Mouse (Mus musculus) neural tube, embryonic 14.5 days (tissue): ENCODE results near the gene Nr2c1. TPM values are rescaled to one million over a fixed set of nuclear protein-coding genes. Genes with fewer than 3 reads are reported as not detected.
A peak's percentile ranks its signal among the peaks of the same experiment; 100 is the strongest.

Experiments used
- ATAC-seq: fragments of 200-750 bp; cut with Nextera tagmentation; 2 replicates; pipeline ENCODE4 v1.8.0; 2017; ENCODE audit warnings: low read depth, mild to moderate bottlenecking, moderate TSS enrichment, moderate library complexity
- H3K27ac ChIP-seq: fragments of 300-500 bp; sonication (generic); 2 replicates; pipeline ENCODE4 v1.5.1; 2014; ENCODE audit warnings: low read depth, mild to moderate bottlenecking, control low read depth, low read length, moderate library complexity, mixed read lengths
- H3K27me3 ChIP-seq: fragments of 300-500 bp; sonication (generic); 2 replicates; pipeline ENCODE4 v1.6.1; 2014; ENCODE audit warnings: low read length; ENCODE audit not compliant: control insufficient read depth, insufficient read depth
- H3K36me3 ChIP-seq: fragments of 300-500 bp; sonication (generic); 2 replicates; pipeline ENCODE4 v1.6.1; 2014; ENCODE audit warnings: low read length, mixed read lengths; ENCODE audit not compliant: control insufficient read depth, insufficient read depth
- H3K4me1 ChIP-seq: fragments of 300-500 bp; sonication (generic); 2 replicates; pipeline ENCODE4 v1.6.1; 2014; ENCODE audit warnings: low read length; ENCODE audit not compliant: control insufficient read depth, insufficient read depth
- H3K4me2 ChIP-seq: fragments of 300-500 bp; sonication (generic); 2 replicates; pipeline ENCODE4 v1.6.1; 2014; ENCODE audit warnings: mild to moderate bottlenecking, low read depth, low read length, control low read depth
- H3K4me3 ChIP-seq: fragments of 300-500 bp; sonication (generic); 2 replicates; pipeline ENCODE4 v1.5.1; 2014; ENCODE audit warnings: low read depth, low read length, control low read depth, mixed read lengths
- H3K9ac ChIP-seq: fragments of 300-500 bp; sonication (generic); replicated peaks from 2 replicates; pipeline ENCODE4 v1.6.1; 2014; ENCODE audit warnings: low read depth, mild to moderate bottlenecking, control low read depth, low read length, mixed read lengths
- H3K9me3 ChIP-seq: fragments of 300-500 bp; sonication (generic); 2 replicates; pipeline ENCODE4 v1.6.1; 2016; ENCODE audit warnings: low read length; ENCODE audit not compliant: control insufficient read depth
- WGBS: fragments of 180-500 bp; shearing (Covaris S2); extraction: QIAGEN DNeasy Blood & Tissue Kit; methylation state at CpG from one replicate; pipeline ENCODE4 v1.1.7; 2014; 5-methylcytosine and 5-hydroxymethylcytosine counted together
- polyA plus RNA-seq: library from polyadenylated mRNA; unstranded; fragments of >200 nt; fragmentation: Nextera tagmentation; extraction: Ambion mirVana; gene quantifications from 2 replicates; pipeline ENCODE4 v1.2.1, GENCODE M21; 2014

Nr2c1 gene
- polyA plus RNA-seq, 1 experiment from 2014 or later, result 8.4 TPM

DNA sequence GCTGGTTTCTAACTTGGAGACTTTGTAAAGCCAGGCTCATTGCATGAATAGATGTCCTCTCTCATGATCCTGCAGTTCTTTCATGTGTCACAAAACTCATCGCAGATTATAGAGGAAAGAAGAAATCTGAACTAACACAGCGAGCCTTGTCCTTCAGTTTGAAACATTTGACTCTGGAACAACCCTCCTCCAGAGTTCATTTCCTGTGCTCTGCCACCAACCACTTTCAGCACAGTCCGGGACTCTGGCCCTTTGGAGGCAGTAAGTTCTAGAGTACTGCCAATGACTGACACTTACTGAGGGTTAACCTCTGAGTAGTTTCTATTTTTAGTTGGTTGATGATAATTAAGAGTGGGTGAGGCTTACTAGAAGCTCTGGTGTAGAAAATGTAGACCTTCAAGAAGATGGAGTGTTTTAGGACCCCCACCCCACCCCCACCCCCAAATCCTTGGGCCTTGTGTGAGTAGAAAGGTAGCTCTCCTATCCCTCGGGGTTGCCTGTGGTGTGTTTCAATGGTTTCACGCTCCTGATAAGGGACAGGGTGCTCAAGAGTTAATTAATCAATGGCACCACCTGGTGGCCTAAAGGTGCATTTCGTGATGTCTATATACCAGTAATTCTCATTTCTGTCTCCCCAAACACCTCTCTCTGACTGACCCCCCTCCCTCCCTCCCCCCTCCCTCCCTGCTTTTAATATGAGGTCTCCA is 31.8 kb upstream of the Nr2c1 start:
- H3K4me2 ChIP-seq, result no peak overlapping the region
- no peak overlapping the region for H3K4me3 ChIP-seq
- H3K36me3 ChIP-seq, result no peaks in the 10 kb centered on the region
- 39% methylated on average over 6 of the region's 6 CpGs for WGBS
- no peak overlapping the region for H3K27ac ChIP-seq
- no peaks in the 10 kb centered on the region for H3K4me1 ChIP-seq
- no peaks in the 10 kb centered on the region for H3K9me3 ChIP-seq
- no peaks in the 10 kb centered on the region for H3K27me3 ChIP-seq
- peak; percentile 86 for ATAC-seq
- no peak overlapping the region for H3K9ac ChIP-seq

- H3K4me3 ChIP-seq, result no peak overlapping the region
- no peaks in the 10 kb centered on the region for H3K9me3 ChIP-seq
- ATAC-seq, result no peak
- no peaks in the 10 kb centered on the region for H3K27me3 ChIP-seq
- H3K4me1 ChIP-seq, result no peaks in the 10 kb centered on the region
- no peak overlapping the region for H3K4me2 ChIP-seq
- no peak overlapping the region for H3K27ac ChIP-seq
- no peak overlapping the region for H3K9ac ChIP-seq
- H3K36me3 ChIP-seq, result no peaks in the 10 kb centered on the region
- WGBS, result 76% methylated on average over 12 of the region's 12 CpGs
Observed at GRCm38 (mm10) chr10:94116781-94117340, 31.0 kb upstream of the Nr2c1 start.

DNA sequence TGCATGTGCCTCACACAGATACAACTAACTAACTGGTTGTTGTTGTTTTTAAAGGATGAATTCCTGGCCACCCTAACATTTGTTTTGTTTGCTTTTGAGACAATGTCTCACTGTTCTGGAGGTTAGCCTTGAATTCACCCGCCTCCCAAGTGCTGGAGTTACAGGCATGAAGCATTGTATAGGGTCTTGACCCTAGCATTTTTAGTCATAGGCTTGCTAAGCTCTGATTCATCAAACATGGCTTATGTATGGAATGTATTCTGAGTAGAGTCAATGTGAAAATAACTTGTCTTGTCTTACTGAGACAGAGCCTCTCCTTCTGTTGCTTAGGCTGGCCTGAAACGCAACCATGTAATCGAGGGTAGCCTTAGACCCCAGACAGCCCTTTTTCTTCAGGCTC is 29.9 kb upstream of the Nr2c1 start:
- no peaks in the 10 kb centered on the region for H3K27me3 ChIP-seq
- no peak overlapping the region for H3K27ac ChIP-seq
- WGBS, result 92% methylated on average over 3 of the region's 3 CpGs
- H3K4me1 ChIP-seq, result no peaks in the 10 kb centered on the region
- H3K9me3 ChIP-seq, result no peaks in the 10 kb centered on the region
- H3K4me2 ChIP-seq, result no peak overlapping the region
- ATAC-seq, result no peak
- no peaks in the 10 kb centered on the region for H3K36me3 ChIP-seq
- H3K4me3 ChIP-seq, result no peak overlapping the region
- H3K9ac ChIP-seq, result no peak overlapping the region

DNA sequence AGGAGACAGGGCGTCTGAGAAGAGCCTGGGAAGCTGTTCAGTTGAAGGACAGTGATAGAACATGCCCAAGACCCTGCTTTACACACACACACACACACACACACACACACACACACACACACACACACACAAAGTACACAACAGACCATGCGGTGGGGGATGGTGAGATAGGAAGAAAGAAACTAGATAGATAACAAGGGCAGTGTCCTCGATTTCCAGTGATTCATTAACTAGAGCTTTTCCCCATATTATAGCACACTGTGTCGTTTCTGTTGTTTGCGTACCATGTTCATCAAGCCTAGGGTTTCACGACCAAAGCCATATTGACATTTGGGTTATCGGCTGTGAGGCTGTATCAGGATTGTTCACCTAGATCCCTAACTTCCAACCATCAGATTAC is 28.8 kb upstream of the Nr2c1 start:
- 95% methylated on average over 7 of the region's 7 CpGs for WGBS
- no peak overlapping the region for H3K4me3 ChIP-seq
- ATAC-seq, result no peak

GRCm38 (mm10) chr10:94120676-94121075 is 27.1 kb upstream of the Nr2c1 start:
- no peak for ATAC-seq
- no peaks in the 10 kb centered on the region for H3K27me3 ChIP-seq
- WGBS, result 91% methylated on average over 9 of the region's 9 CpGs
- H3K9me3 ChIP-seq, result no peaks in the 10 kb centered on the region
- no peaks in the 10 kb centered on the region for H3K4me1 ChIP-seq
- H3K4me3 ChIP-seq, result no peak overlapping the region
- H3K4me2 ChIP-seq, result no peak overlapping the region
- no peaks in the 10 kb centered on the region for H3K36me3 ChIP-seq
- H3K27ac ChIP-seq, result no peak overlapping the region
- no peak overlapping the region for H3K9ac ChIP-seq

More for the DNA sequence above, 28.8 kb upstream of the Nr2c1 start:
- H3K9ac ChIP-seq, result no peak overlapping the region
- H3K27ac ChIP-seq, result no peak overlapping the region
- no peaks in the 10 kb centered on the region for H3K27me3 ChIP-seq
- no peaks in the 10 kb centered on the region for H3K4me1 ChIP-seq
- H3K36me3 ChIP-seq, result no peaks in the 10 kb centered on the region
- no peaks in the 10 kb centered on the region for H3K9me3 ChIP-seq
- no peak overlapping the region for H3K4me2 ChIP-seq

DNA sequence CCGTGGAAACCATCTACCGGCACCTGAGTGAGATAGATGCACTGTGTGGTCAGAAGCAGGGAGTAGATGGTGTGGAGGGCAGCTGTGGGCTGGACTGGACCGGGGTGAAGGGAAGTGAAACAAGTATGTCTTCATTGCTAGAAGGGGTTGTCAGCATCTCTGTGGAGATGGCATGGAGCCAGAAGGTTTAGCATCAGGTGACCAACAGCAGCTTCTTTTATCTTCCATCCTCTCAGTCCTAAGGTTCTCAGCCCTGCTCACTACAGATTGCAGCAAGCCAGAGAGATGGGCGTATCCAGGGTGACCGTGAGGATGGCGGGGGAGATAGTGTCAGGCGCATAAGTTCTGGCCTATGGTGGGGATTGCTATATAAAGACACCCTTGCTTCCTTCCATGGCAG is 25.2 kb upstream of the Nr2c1 start:
- Histone ChIP-seq H3K27ac (no peak overlapping the region), H3K9me3 (no peaks in the 10 kb centered on the region), H3K4me2 (no peak overlapping the region), H3K27me3 (no peaks in the 10 kb centered on the region), H3K4me1 (no peaks in the 10 kb centered on the region), H3K36me3 (no peaks in the 10 kb centered on the region), H3K9ac (no peak overlapping the region), H3K4me3 (no peak overlapping the region)
- WGBS, result 97% methylated on average over 7 of the region's 7 CpGs
- no peak for ATAC-seq

DNA sequence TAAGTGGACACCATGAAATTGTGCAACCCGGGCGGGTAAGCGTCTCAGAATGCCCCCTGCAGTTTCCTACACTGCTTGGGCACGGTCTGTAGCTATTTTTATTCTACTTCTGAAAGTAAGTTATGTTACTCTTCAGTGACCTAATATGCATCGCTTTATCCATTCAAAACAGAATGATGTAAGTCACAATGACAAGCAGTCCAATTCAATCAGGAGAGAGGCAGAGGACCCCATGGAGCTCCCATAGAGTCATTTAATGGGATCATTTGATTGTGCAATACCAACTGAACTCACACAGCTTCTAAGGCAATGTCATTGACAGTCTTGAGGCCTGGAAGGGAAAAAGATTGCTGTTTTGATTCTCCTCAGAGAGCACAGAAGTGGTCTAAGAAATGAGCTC is 24.2 kb upstream of the Nr2c1 start:
- Histone ChIP-seq H3K4me1 (no peaks in the 10 kb centered on the region), H3K9me3 (no peaks in the 10 kb centered on the region), H3K27ac (no peak overlapping the region), H3K9ac (no peak overlapping the region), H3K27me3 (no peaks in the 10 kb centered on the region), H3K36me3 (no peaks in the 10 kb centered on the region), H3K4me2 (no peak overlapping the region), H3K4me3 (no peak overlapping the region)
- WGBS, result 73% methylated on average over 5 of the region's 5 CpGs
- ATAC-seq, result no peak

DNA sequence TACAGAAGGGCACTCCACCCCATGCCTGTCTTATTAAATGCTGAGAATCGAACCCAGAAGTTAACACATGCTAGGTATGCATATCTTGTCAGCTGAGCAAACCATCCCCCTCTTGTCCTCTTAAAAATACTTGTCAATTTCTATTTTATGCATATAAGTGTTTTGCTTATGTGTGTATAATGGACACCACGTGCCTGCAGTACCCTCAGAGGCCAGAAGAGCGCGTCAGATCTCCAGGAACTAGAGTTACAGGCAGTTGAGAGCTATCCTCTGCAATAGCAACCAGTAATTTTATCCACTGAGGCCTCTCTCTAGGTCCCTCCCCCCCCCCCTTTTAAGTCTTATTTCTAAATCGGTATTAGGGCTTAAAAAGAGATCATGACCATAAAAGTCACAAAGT is 23.4 kb upstream of the Nr2c1 start:
- 76% methylated on average over 5 of the region's 5 CpGs for WGBS
- Histone ChIP-seq H3K4me3 (no peak overlapping the region), H3K4me2 (no peak overlapping the region), H3K36me3 (no peaks in the 10 kb centered on the region), H3K27me3 (no peaks in the 10 kb centered on the region), H3K9ac (no peak overlapping the region), H3K9me3 (no peaks in the 10 kb centered on the region), H3K4me1 (peaks cover 3% of the 10 kb centered on the region; the same call in 1 of the 2 replicates), H3K27ac (no peak overlapping the region)
- no peak for ATAC-seq

DNA sequence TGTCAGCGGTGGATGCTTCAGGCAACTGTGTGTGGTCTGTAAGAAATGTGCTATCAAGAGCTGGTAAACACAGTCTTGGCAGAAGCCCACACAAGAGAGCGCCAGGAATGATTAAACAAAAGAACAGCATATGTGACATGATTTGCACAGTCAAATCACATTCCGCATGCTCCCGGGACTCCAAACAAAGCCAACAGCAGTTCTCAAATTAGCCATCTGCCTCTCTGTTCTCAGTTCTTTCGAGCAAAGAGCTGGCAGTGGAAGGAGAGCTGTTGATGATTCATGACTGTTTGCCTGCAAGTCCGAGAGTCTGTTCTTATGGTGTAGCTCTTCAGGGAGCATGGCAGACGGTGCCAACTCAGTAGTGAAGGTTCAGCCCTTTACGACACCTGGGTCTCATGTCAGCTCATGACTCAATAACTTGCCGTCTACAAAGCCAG is 18.1 kb upstream of the Nr2c1 start:
- H3K36me3 ChIP-seq, result no peaks in the 10 kb centered on the region
- peak; percentile 90 for ATAC-seq
- no peak overlapping the region for H3K4me3 ChIP-seq
- H3K9ac ChIP-seq, result no peak overlapping the region
- H3K27me3 ChIP-seq, result no peaks in the 10 kb centered on the region
- no peaks in the 10 kb centered on the region for H3K9me3 ChIP-seq
- WGBS, result 13% methylated on average over 9 of the region's 9 CpGs
- no peak overlapping the region; the same call in 1 of the 2 replicates for H3K4me2 ChIP-seq
- peak overlapping the region; percentile 66; the same call in 1 of the 2 replicates for H3K27ac ChIP-seq
- H3K4me1 ChIP-seq, result peaks cover 8% of the 10 kb centered on the region; the same call in 1 of the 2 replicates
